In genomic region chr11:53107706-53108105, GRCm38 (mm10) we compare ENCODE assay signal across 18 mouse cellular contexts.
A peak's percentile ranks its signal among the peaks of the same experiment; 100 is the strongest.
DNase-seq lines count a peak whose midpoint lies in the region; ATAC-seq and TF ChIP-seq lines count a peak whose summit lies in the region.
"Had no signal": no experiment of that assay in that cellular context is flagged by ENCODE, and none has a peak within 500 bp of the region (broad histone marks: within the 10 kb centered on the region; RNA-seq: fewer than 3 reads in every experiment).

No protein-coding gene starts in this region.

- no peak for TF ChIP-seq CTCF in layer of hippocampus, adult 2 months (conservative IDR thresholded peaks at IDR 0.05)

- H3K4me3 ChIP-seq in layer of hippocampus, adult 2 months, result no peak overlapping the region
- H3K4me3 ChIP-seq: embryonic facial prominence, embryonic 10.5 days; heart, embryonic 13.5 days; liver, embryonic 12.5 days; midbrain, embryonic 12.5 days had no signal

- ATAC-seq in erythroid progenitor cell, adult 5-6 weeks (replicated peaks; ENCODE audit: low FRiP score, poor library complexity, severe bottlenecking), result no peak
- ATAC-seq: forebrain, embryonic 14.5 days; hindbrain, postnatal 0 days; liver, embryonic 12.5 days had no signal

- peak overlapping the region; percentile 53; the same call in 1 of the 2 replicates for H3K27ac ChIP-seq in layer of hippocampus, adult 2 months
- H3K27ac ChIP-seq: embryonic facial prominence, embryonic 10.5 days; heart, embryonic 13.5 days; hindbrain, postnatal 0 days; liver, embryonic 12.5 days; macrophage; midbrain, embryonic 12.5 days had no signal

- DNase-seq in layer of hippocampus, adult 2 months (ENCODE audit: low spot score in 2 of 2), result peak in 1 of 2 experiments; percentile 35
- DNase-seq in layer of hippocampus, adult 9-10 months (ENCODE audit: low spot score), result no peak
- peak; percentile 71 for DNase-seq in cerebellum, adult 11-12 months
- peak; percentile 75 for DNase-seq in cerebellum, adult 9-11 months
- DNase-seq in layer of hippocampus, adult 9-11 months, result peak; percentile 45
- DNase-seq in urinary bladder, postnatal 4 days (ENCODE audit: low spot score in 2 of 2), result no peak
- no peak for DNase-seq in right cerebral cortex, postnatal 10 days (ENCODE audit: low spot score in 2 of 2)
- DNase-seq: heart, postnatal 36 days; lung, embryonic 14.5 days; right cerebral cortex, adult 18-20 months had no signal

Comparison
In these comparisons a context has a peak if more than half of its experiments do, and no peak if none do; other contexts are left out.
1. DNase-seq: peak in cerebellum, adult 11-12 months (single experiment), cerebellum, adult 9-11 months (single experiment) and layer of hippocampus, adult 9-11 months (single experiment); none in layer of hippocampus, adult 9-10 months (single experiment), urinary bladder, postnatal 4 days (0 of 2) and right cerebral cortex, postnatal 10 days (0 of 2).